Mouse (Mus musculus): ENCODE data around the gene Zfp319. TPM values are rescaled to one million over a fixed set of nuclear protein-coding genes. Genes with fewer than 3 reads are reported as not detected.
A peak's percentile ranks its signal among the peaks of the same experiment; 100 is the strongest.

Zfp319 gene
- polyA plus RNA-seq, 2 experiments, result 0.81 to 0.83 TPM

DNA sequence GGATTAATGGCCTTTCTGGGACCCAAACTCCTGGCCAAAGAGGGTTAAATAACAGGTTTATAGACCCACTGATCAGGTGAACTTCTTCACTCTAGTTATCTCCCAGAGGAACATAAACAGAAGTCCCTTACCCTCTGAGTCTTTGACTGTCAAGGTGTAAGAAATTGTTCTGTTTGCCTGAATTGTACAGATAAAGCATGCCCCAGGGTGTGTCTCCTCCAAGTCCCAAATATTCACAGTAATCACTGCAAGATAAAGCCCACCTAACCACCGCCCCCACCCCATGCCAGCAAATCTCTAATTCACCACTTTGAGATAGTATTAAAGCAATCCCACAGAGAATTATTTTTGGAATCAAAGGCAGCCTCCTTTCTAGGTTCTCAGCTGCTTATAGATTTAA, 1.4 kb downstream of the Zfp319 start:
- WGBS (ENCODE audit: insufficient replicate concordance), result 11% methylated on average over 1 of the region's 1 CpGs
- no peaks in the 10 kb centered on the region for H3K9me3 ChIP-seq (ENCODE audit: control insufficient read depth, low read length)
- H3K9ac ChIP-seq (replicated peaks), result no peak overlapping the region
- H3K4me1 ChIP-seq (replicated peaks; ENCODE audit: control insufficient read depth in 2 of 2, insufficient read depth in 2 of 2, low read length in 1 of 2), result peaks cover 14 to 15% of the 10 kb centered on the region in 2 experiments
- no peak overlapping the region for H3K27ac ChIP-seq
- TF ChIP-seq EP300 (IDR thresholded peaks at IDR 0.05; ENCODE audit: low read depth) (no peak), CTCF (IDR thresholded peaks at IDR 0.05; ENCODE audit: low read depth) (no peak)
- no peak for ATAC-seq (ENCODE audit: insufficient read depth)
- H3K4me2 ChIP-seq (ENCODE audit: low read depth), result peak overlapping the region; percentile 76
- H3K4me3 ChIP-seq (ENCODE audit: insufficient read depth in 1 of 2, low read depth in 2 of 2, low read length in 2 of 2), result no peak overlapping the region
- DNase-seq (ENCODE audit: low read depth in 3 of 3, low spot score in 3 of 3), result no peak
- no peaks in the 10 kb centered on the region for H3K36me3 ChIP-seq (replicated peaks; ENCODE audit: control insufficient read depth, insufficient read depth, low read depth)
- no peaks in the 10 kb centered on the region for H3K27me3 ChIP-seq (ENCODE audit: control insufficient read depth, insufficient read depth, low read length)

GRCm38 (mm10) chr8:95327866-95328465, 3.8 kb downstream of the Zfp319 start:
- peaks cover 14% of the 10 kb centered on the region in 2 experiments for H3K4me1 ChIP-seq (replicated peaks; ENCODE audit: control insufficient read depth in 2 of 2, insufficient read depth in 2 of 2, low read length in 1 of 2)
- H3K4me2 ChIP-seq (ENCODE audit: low read depth), result no peak overlapping the region
- no peak overlapping the region for H3K4me3 ChIP-seq (ENCODE audit: insufficient read depth in 1 of 2, low read depth in 2 of 2, low read length in 2 of 2)
- no peaks in the 10 kb centered on the region for H3K27me3 ChIP-seq (ENCODE audit: control insufficient read depth, insufficient read depth, low read length)
- no peaks in the 10 kb centered on the region for H3K9me3 ChIP-seq (ENCODE audit: control insufficient read depth, low read length)
- 86% methylated on average over 46 of the region's 46 CpGs for WGBS (ENCODE audit: insufficient replicate concordance)
- H3K36me3 ChIP-seq (replicated peaks; ENCODE audit: control insufficient read depth, insufficient read depth, low read depth), result no peaks in the 10 kb centered on the region
- H3K27ac ChIP-seq, result no peak overlapping the region
- no peak overlapping the region for H3K9ac ChIP-seq (replicated peaks)
- ATAC-seq (ENCODE audit: insufficient read depth) (no peak), DNase-seq (ENCODE audit: low read depth in 3 of 3, low spot score in 3 of 3) (no peak)
- TF ChIP-seq EP300 (IDR thresholded peaks at IDR 0.05; ENCODE audit: low read depth) (no peak), CTCF (IDR thresholded peaks at IDR 0.05; ENCODE audit: low read depth) (no peak)

DNA sequence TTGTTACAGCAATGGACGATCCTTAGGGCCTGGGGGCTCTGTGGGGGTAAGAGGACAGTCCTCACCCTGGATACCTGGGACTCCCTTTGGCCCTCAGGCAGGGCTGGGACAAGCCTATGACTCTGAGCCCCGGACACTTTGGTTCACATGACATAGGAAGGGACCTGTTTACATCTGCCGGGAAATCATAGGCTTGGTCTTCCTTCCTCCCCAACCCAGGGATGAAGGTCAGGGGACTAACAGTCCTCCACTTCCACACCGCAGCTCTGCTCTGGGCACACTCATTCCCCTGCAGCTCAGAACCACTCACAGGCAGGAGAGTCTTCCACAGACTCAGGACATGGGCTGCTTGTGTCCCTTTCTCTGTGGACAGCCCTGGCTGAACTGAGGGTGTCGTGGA, 4.9 kb downstream of the Zfp319 start:
- ATAC-seq (ENCODE audit: insufficient read depth), result no peak
- H3K27me3 ChIP-seq (ENCODE audit: control insufficient read depth, insufficient read depth, low read length), result no peaks in the 10 kb centered on the region

GRCm38 (mm10) chr8:95324646-95325045, 7.1 kb downstream of the Zfp319 start:
- Histone ChIP-seq H3K27me3 (ENCODE audit: control insufficient read depth, insufficient read depth, low read length) (peaks cover 8% of the 10 kb centered on the region; the same call in 1 of the 2 replicates), H3K9ac (replicated peaks) (no peak overlapping the region), H3K36me3 (replicated peaks; ENCODE audit: control insufficient read depth, insufficient read depth, low read depth) (no peaks in the 10 kb centered on the region), H3K4me2 (ENCODE audit: low read depth) (no peak overlapping the region), H3K4me1 (replicated peaks; ENCODE audit: control insufficient read depth in 2 of 2, insufficient read depth in 2 of 2, low read length in 1 of 2) (no peaks in the 10 kb centered on the region), H3K27ac (no peak overlapping the region), H3K9me3 (ENCODE audit: control insufficient read depth, low read length) (no peaks in the 10 kb centered on the region), H3K4me3 (ENCODE audit: insufficient read depth in 1 of 2, low read depth in 2 of 2, low read length in 2 of 2) (no peak overlapping the region)
- ATAC-seq (ENCODE audit: insufficient read depth) (no peak), DNase-seq (ENCODE audit: low read depth in 3 of 3, low spot score in 3 of 3) (no peak)
- no peak for TF ChIP-seq CTCF (IDR thresholded peaks at IDR 0.05; ENCODE audit: low read depth)
- whole genome bisulfite sequencing (ENCODE audit: insufficient replicate concordance), result 56% methylated on average over 5 of the region's 5 CpGs

More for the DNA sequence above, 4.9 kb downstream of the Zfp319 start:
- no peak for TF ChIP-seq EP300 (IDR thresholded peaks at IDR 0.05; ENCODE audit: low read depth)
- no peak for TF ChIP-seq CTCF (IDR thresholded peaks at IDR 0.05; ENCODE audit: low read depth)
- DNase-seq (ENCODE audit: low read depth in 3 of 3, low spot score in 3 of 3), result no peak
- no peak overlapping the region for H3K4me3 ChIP-seq (ENCODE audit: insufficient read depth in 1 of 2, low read depth in 2 of 2, low read length in 2 of 2)
- no peak overlapping the region for H3K27ac ChIP-seq
- H3K4me1 ChIP-seq (replicated peaks; ENCODE audit: control insufficient read depth in 2 of 2, insufficient read depth in 2 of 2, low read length in 1 of 2), result peaks cover 7 to 8% of the 10 kb centered on the region in 2 experiments
- no peak overlapping the region for H3K9ac ChIP-seq (replicated peaks)
- 59% methylated on average over 5 of the region's 5 CpGs for WGBS (ENCODE audit: insufficient replicate concordance)
- no peaks in the 10 kb centered on the region for H3K36me3 ChIP-seq (replicated peaks; ENCODE audit: control insufficient read depth, insufficient read depth, low read depth)
- no peak overlapping the region for H3K4me2 ChIP-seq (ENCODE audit: low read depth)
- no peaks in the 10 kb centered on the region for H3K9me3 ChIP-seq (ENCODE audit: control insufficient read depth, low read length)

- ATAC-seq (ENCODE audit: insufficient read depth) (no peak), DNase-seq (ENCODE audit: low read depth in 3 of 3, low spot score in 3 of 3) (no peak)
- H3K9me3 ChIP-seq (ENCODE audit: control insufficient read depth, low read length), result no peaks in the 10 kb centered on the region
- no peaks in the 10 kb centered on the region for H3K4me1 ChIP-seq (replicated peaks; ENCODE audit: control insufficient read depth in 2 of 2, insufficient read depth in 2 of 2, low read length in 1 of 2)
- H3K36me3 ChIP-seq (replicated peaks; ENCODE audit: control insufficient read depth, insufficient read depth, low read depth), result no peaks in the 10 kb centered on the region
- H3K4me3 ChIP-seq (ENCODE audit: insufficient read depth in 1 of 2, low read depth in 2 of 2, low read length in 2 of 2), result no peak overlapping the region
- H3K4me2 ChIP-seq (ENCODE audit: low read depth), result no peak overlapping the region
- no peak overlapping the region for H3K9ac ChIP-seq (replicated peaks)
- TF ChIP-seq EP300 (IDR thresholded peaks at IDR 0.05; ENCODE audit: low read depth) (no peak), CTCF (IDR thresholded peaks at IDR 0.05; ENCODE audit: low read depth) (no peak)
- peaks cover 8% of the 10 kb centered on the region; the same call in 1 of the 2 replicates for H3K27me3 ChIP-seq (ENCODE audit: control insufficient read depth, insufficient read depth, low read length)
- no peak overlapping the region for H3K27ac ChIP-seq
- WGBS (ENCODE audit: insufficient replicate concordance), result 64% methylated on average over 3 of the region's 3 CpGs
These were observed 8.5 kb downstream of the Zfp319 start for GRCm38 (mm10) chr8:95323201-95323600.

All from liver, embryonic 14.5 days (tissue).